Mouse (Mus musculus) ES-E14 (cell line): ENCODE data around the gene Vsig8.

ENCODE experiments used
- HCFC1 ChIP-seq: IDR thresholded peaks from 2 replicates; pipeline ENCODE4 v1.6.1; 2012; ENCODE audit warnings: low read length, inconsistent platforms, borderline replicate concordance; ENCODE audit not compliant: insufficient read depth
- ZC3H11A ChIP-seq: IDR thresholded peaks from 2 replicates; pipeline ENCODE4 v1.6.1; 2012; ENCODE audit warnings: low read depth, mild to moderate bottlenecking, inconsistent platforms, low read length, borderline replicate concordance
- ZNF384 ChIP-seq: IDR thresholded peaks from 2 replicates; pipeline ENCODE4 v1.6.1; 2012; ENCODE audit warnings: low read depth, low read length, inconsistent platforms

DNA sequence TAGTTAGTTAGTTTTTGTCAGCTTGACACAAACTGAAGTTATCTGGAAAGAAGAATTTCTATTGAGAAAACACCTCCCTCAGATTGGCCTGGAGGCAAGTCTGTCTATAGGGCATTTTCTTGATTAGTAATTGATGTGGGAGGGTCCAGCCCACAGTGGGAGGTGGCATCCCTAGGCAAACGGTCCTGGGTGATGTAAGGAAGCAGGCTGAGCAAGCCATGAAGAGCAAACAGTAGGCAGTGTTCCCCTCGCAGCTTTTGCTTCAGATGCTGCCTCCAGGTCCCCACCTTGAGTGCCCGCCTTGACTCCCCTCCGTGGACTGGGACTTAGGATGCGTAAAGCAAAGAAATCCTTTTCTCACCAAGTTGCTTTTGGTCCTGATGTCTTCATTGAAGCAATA lies 46.5 kb upstream of the Vsig8 start:
- TF ChIP-seq ZNF384 (no peak), HCFC1 (no peak), ZC3H11A (no peak)
